Mouse (Mus musculus) hindbrain, embryonic 11.5 days (tissue): ENCODE data around the gene Mob3b. TPM values are rescaled to one million over a fixed set of nuclear protein-coding genes. Genes with fewer than 3 reads are reported as not detected.

Experiments
- ATAC-seq: fragments of 200-750 bp; cut with Nextera tagmentation; 2 replicates; pipeline ENCODE4 v1.8.0; 2017; ENCODE audit warnings: mild to moderate bottlenecking, moderate TSS enrichment, moderate library complexity; ENCODE audit not compliant: low FRiP score
- DNase-seq: peaks from one replicate; pipeline ENCODE4 v3.0.0-alpha.2; 2015; ENCODE audit warnings: low spot score
- H3K27ac ChIP-seq: fragments of 300-500 bp; sonication (generic); 2 replicates; pipeline ENCODE4 v1.5.1; 2014; ENCODE audit warnings: mild to moderate bottlenecking, low read depth, low read length
- H3K27me3 ChIP-seq: fragments of 300-500 bp; sonication (generic); 2 replicates; pipeline ENCODE4 v1.6.1; 2014; ENCODE audit warnings: mild to moderate bottlenecking, low read length, moderate library complexity, mixed read lengths; ENCODE audit not compliant: control insufficient read depth, insufficient read depth
- H3K36me3 ChIP-seq: fragments of 300-500 bp; sonication (generic); 2 replicates; pipeline ENCODE4 v1.6.1; 2014; ENCODE audit warnings: mild to moderate bottlenecking, low read length, moderate library complexity, mixed read lengths; ENCODE audit not compliant: control insufficient read depth, insufficient read depth
- H3K4me1 ChIP-seq: fragments of 300-500 bp; sonication (generic); replicated peaks from 2 replicates; pipeline ENCODE4 v1.6.1; 2014; ENCODE audit warnings: low read length, mixed read lengths; ENCODE audit not compliant: control insufficient read depth, insufficient read depth
- H3K4me2 ChIP-seq: fragments of 300-500 bp; sonication (generic); replicated peaks from 2 replicates; pipeline ENCODE4 v1.6.1; 2014; ENCODE audit warnings: mild to moderate bottlenecking, low read depth, low read length
- H3K4me3 ChIP-seq: fragments of 300-500 bp; sonication (generic); 2 replicates; pipeline ENCODE4 v1.5.1; 2014; ENCODE audit warnings: low read depth, low read length
- H3K9ac ChIP-seq: fragments of 300-500 bp; sonication (generic); 2 replicates; pipeline ENCODE4 v1.6.1; 2014; ENCODE audit warnings: low read depth, low read length
- H3K9me3 ChIP-seq: fragments of 300-500 bp; sonication (generic); 2 replicates; pipeline ENCODE4 v1.6.1; 2016; ENCODE audit warnings: low read length; ENCODE audit not compliant: control insufficient read depth
- WGBS: fragments of 180-500 bp; shearing (Covaris S2); extraction: QIAGEN DNeasy Blood & Tissue Kit; methylation state at CpG from one replicate; pipeline ENCODE4 v1.1.7; 2014; 5-methylcytosine and 5-hydroxymethylcytosine counted together
- polyA plus RNA-seq: library from polyadenylated mRNA; unstranded; fragments of >200 nt; fragmentation: Nextera tagmentation; extraction: Ambion mirVana; gene quantifications from 2 replicates; pipeline ENCODE4 v1.2.1, GENCODE M21; 2014

Gene Mob3b
- 9.4 and 14.5 TPM in 2 replicates for polyA plus RNA-seq

DNA sequence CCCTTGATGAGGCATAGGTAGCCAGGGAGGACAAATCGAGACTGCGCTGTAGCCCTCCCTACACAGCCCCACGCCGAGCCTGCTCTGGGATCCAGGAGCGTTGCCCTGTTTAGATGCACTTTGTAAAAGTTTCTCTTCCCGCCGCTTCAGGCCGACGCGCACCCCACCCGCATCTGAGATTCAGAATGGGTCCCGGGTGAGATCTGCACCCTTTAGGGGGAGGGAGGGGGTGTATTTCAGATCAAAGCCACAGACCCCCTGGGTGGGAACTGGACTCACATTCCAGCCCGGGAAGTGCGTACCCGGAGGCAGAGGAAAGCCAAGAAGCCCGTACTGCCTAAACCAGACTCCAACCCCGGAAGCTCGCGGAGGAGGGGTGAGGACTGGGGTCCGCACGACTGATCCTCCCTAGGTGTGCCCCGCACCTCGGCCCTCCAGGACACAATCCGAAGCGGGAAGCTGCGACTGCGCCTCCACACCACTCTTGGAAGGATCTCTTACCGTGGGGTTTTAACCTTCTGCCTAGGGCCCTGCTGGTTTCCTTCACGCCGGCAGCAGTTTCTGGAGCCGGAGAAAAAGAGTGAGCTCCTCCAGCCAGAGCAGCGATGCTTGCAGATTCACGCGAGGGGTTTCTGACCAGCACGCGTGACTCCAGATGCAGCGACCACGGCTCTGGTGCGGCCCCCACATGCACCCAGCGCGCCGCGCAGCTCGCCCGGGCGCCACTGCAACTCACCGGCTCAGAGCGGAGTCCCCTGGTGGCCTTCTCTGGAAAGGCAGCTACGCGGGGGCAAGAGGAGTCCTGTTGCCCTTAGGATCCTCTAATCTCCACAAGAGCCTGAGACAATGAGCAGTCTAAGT lies at the start of gene Mob3b:
TSS of gene Mob3b (minus strand) at position 734 of the 861 bp plus-strand sequence.
- H3K9me3 ChIP-seq, result no peaks in the 10 kb centered on the region
- ATAC-seq (peak; percentile 84), DNase-seq (peak; percentile 90)
- H3K36me3 ChIP-seq, result no peaks in the 10 kb centered on the region
- H3K4me1 ChIP-seq, result no peaks in the 10 kb centered on the region
- whole genome bisulfite sequencing, result under 1% methylated on average over 50 of the region's 50 CpGs
- H3K9ac ChIP-seq, result peak within 1 kb of the TSS; percentile 65
- H3K27ac ChIP-seq, result peak within 1 kb of the TSS; percentile 73
- peak within 1 kb of the TSS; percentile 61 for H3K4me3 ChIP-seq
- peak within 1 kb of the TSS; percentile 88 for H3K4me2 ChIP-seq
- H3K27me3 ChIP-seq, result no peaks in the 10 kb centered on the region

DNA sequence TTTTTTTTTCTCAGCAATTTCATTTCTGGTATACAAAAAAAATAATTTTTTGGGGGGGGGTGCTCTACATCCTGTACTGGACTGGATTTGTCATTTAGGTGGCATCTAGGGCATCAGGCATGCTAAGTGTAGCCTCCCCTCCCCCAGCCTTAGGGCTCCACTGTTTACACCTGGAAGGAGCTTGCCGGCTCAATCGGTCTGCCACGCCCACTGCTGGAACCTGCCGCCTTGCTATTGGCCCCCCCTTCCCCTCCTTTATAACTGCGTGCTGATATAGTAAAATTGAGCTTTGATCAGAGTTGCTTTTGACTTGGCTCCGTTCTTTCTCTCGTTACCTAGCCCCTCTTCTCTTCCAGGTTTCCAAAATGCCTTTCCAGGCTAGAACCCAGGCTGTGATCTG lies 47.4 kb upstream of the Mob3b start:
- H3K4me1 ChIP-seq, result no peaks in the 10 kb centered on the region
- no peak overlapping the region for H3K9ac ChIP-seq
- H3K9me3 ChIP-seq, result no peaks in the 10 kb centered on the region
- H3K27me3 ChIP-seq, result no peaks in the 10 kb centered on the region
- H3K4me3 ChIP-seq, result no peak overlapping the region
- no peak for ATAC-seq
- no peak overlapping the region for H3K4me2 ChIP-seq
- peaks cover 4% of the 10 kb centered on the region; the same call in 1 of the 2 replicates for H3K36me3 ChIP-seq
- DNase-seq, result no peak
- no peak overlapping the region for H3K27ac ChIP-seq
- WGBS, result 74% methylated on average over 7 of the region's 7 CpGs

DNA sequence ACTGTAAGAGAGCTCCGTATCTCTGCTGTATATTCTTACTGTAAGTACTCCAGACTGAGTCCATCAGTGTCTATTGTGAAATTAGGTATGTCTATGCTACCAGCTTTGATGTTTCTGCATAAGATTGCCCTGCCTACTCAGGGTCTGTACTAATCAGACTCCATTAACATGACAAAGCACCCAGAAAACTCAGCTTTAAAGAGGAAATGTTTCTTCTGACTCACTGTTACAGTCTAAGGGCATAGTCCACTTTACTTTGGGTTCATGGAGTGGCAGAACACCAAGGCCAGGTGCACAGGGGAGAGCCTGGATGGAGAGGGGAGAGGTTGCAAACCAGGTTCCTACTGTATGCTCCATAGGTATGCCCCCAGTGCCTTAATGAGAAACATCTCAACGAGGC lies 46.4 kb upstream of the Mob3b start:
- no peak overlapping the region for H3K9ac ChIP-seq
- H3K4me3 ChIP-seq, result no peak overlapping the region

GRCm38 (mm10) chr4:35201700-35202099 lies 44.4 kb upstream of the Mob3b start:
- DNase-seq (no peak), ATAC-seq (no peak)
- WGBS, result 95% methylated on average over 5 of the region's 5 CpGs
- Histone ChIP-seq H3K36me3 (peaks cover 4% of the 10 kb centered on the region; the same call in 1 of the 2 replicates), H3K27ac (no peak overlapping the region), H3K9ac (no peak overlapping the region), H3K27me3 (no peaks in the 10 kb centered on the region), H3K9me3 (no peaks in the 10 kb centered on the region), H3K4me1 (no peaks in the 10 kb centered on the region), H3K4me2 (no peak overlapping the region), H3K4me3 (no peak overlapping the region)

More for the DNA sequence above, 46.4 kb upstream of the Mob3b start:
- H3K27me3 ChIP-seq, result no peaks in the 10 kb centered on the region
- no peaks in the 10 kb centered on the region for H3K9me3 ChIP-seq
- H3K4me2 ChIP-seq, result no peak overlapping the region
- H3K27ac ChIP-seq, result no peak overlapping the region
- peaks cover 4% of the 10 kb centered on the region; the same call in 1 of the 2 replicates for H3K36me3 ChIP-seq
- ATAC-seq, result no peak
- no peak for DNase-seq
- 97% methylated on average over 2 of the region's 2 CpGs for WGBS
- no peaks in the 10 kb centered on the region for H3K4me1 ChIP-seq

DNA sequence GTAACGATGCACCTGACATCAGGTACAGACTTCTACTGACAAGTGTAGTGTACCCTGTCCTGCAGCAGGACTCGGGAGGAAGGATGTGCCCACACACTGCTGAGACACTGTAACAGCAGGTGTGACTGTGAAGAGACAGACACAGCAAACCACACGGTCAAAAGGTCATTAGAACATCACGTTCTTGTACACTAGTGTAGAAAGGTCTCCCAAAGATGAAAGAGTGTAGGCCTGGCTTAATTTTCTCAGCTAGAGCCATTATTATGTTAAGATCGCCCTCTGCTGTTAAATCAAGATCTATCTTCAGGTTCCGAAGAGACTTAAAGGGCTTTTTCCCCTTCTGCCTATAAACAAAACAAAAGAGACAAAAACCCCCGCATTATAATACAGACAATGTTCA lies 35.4 kb upstream of the Mob3b start:
- peak; percentile 19 for DNase-seq
- no peak overlapping the region for H3K9ac ChIP-seq

DNA sequence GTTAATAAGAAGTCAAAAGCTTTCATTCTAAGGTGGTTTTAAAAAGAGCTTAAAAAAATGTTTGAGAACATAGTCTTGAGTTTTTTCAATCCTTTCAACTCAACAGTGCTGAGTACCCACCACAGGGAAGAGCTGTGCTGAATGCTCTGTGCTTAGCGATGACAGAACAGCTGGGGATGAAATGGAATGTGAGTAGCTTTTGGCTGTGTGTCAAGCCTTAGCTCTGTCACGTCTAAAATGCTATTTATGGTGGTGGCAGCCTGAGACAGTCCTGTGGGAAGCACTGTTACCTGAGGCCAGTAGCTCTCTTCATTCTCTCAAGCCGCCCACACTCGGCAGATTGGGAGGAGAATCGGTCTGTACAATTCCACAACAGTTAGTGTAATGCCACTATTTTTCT lies 32.5 kb upstream of the Mob3b start:
- DNase-seq (no peak), ATAC-seq (no peak)
- H3K36me3 ChIP-seq, result no peaks in the 10 kb centered on the region
- no peaks in the 10 kb centered on the region for H3K4me1 ChIP-seq
- no peak overlapping the region for H3K4me2 ChIP-seq
- 80% methylated on average over 5 of the region's 5 CpGs for WGBS
- H3K9ac ChIP-seq, result no peak overlapping the region
- H3K4me3 ChIP-seq, result no peak overlapping the region
- H3K9me3 ChIP-seq, result no peaks in the 10 kb centered on the region
- no peaks in the 10 kb centered on the region for H3K27me3 ChIP-seq
- H3K27ac ChIP-seq, result no peak overlapping the region

More for the DNA sequence above, 35.4 kb upstream of the Mob3b start:
- Histone ChIP-seq H3K4me2 (no peak overlapping the region), H3K27me3 (no peaks in the 10 kb centered on the region), H3K4me3 (no peak overlapping the region), H3K9me3 (no peaks in the 10 kb centered on the region), H3K36me3 (no peaks in the 10 kb centered on the region), H3K27ac (no peak overlapping the region), H3K4me1 (no peaks in the 10 kb centered on the region)
- no peak for ATAC-seq
- 41% methylated on average over 7 of the region's 7 CpGs for WGBS

DNA sequence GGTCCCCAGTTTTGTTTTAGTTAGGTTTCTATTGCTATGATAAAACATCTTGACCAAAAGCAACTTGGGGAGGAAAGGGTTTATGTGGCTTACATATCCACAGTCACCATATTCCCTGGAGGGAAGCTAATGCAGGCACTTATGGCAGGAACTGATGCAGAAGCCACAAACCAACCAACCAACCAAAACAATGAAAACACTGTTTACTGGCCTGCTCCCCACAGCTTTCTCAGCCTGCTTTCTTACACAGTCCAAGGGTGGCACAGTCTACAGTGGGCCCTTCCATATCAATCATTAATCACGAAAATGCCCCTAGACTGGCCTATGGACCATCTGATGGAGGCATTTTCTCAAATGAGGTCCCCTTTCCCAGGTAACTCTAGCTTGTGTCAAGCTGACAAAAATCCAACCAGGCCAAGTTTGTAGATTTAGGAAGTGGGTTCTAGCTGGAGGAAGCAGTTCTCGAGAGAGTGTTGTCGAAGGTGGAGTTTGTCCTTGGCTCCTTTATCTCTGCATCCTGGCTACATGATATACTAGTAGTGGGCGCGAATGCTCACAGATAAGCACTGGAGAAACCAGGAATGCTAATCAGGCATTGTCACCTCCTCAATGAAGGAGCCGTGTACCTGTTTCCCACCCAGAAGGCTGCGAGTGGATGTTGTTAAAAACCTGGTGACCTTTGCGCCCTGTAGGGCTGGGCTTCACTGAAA lies 30.5 kb upstream of the Mob3b start:
- ATAC-seq (no peak), DNase-seq (no peak)
- WGBS, result 87% methylated on average over 8 of the region's 8 CpGs

GRCm38 (mm10) chr4:35177926-35178645 lies 20.8 kb upstream of the Mob3b start:
- WGBS, result 78% methylated on average over 12 of the region's 12 CpGs
- no peaks in the 10 kb centered on the region for H3K9me3 ChIP-seq
- H3K4me2 ChIP-seq, result no peak overlapping the region
- H3K27me3 ChIP-seq, result no peaks in the 10 kb centered on the region
- no peak overlapping the region for H3K9ac ChIP-seq
- no peak for DNase-seq
- H3K27ac ChIP-seq, result no peak overlapping the region
- no peak for ATAC-seq
- no peaks in the 10 kb centered on the region for H3K4me1 ChIP-seq
- no peaks in the 10 kb centered on the region for H3K36me3 ChIP-seq
- H3K4me3 ChIP-seq, result no peak overlapping the region

More for the DNA sequence above, 30.5 kb upstream of the Mob3b start:
- Histone ChIP-seq H3K4me1 (no peaks in the 10 kb centered on the region), H3K9ac (no peak overlapping the region), H3K36me3 (no peaks in the 10 kb centered on the region), H3K9me3 (no peaks in the 10 kb centered on the region), H3K4me2 (no peak overlapping the region), H3K27me3 (no peaks in the 10 kb centered on the region), H3K4me3 (no peak overlapping the region), H3K27ac (no peak overlapping the region)
